Mouse (Mus musculus): ENCODE results near the gene Etl4. TPM values are rescaled to one million over a fixed set of nuclear protein-coding genes. Genes with fewer than 3 reads are reported as not detected.
"Not testable (repeated sequence)": the region's sequence is repeated elsewhere in the genome, so short reads cannot be mapped to it uniquely, and the experiment has no call there.

Gene Etl4
- polyA plus RNA-seq, 1 experiment from 2014 or later = 5.9 TPM

DNA sequence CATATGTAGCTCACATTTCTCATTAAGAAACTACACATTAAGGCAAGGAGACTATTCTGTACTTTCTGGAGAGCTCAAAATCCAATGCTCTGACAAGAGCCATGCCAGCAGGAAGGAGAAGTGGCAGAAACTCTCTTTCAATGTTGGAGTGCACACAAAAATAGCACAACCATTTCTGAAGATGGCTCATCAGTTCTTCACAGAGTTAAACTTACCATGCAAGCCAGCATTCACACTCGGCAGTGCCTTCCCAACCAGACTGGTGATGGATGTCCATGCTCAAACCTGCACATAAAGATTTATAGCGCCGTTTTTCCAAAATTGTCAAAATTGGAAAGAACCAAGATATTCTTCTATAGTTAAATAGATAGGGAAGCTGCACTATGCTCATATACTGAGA lies 392.9 kb downstream of the Etl4 start:
- Histone ChIP-seq H3K4me3 (ENCODE audit: inconsistent target) (no peak overlapping the region), H3K36me3 (ENCODE audit: inconsistent target) (no peaks in the 10 kb centered on the region), H3K27ac (no peak overlapping the region), H3K79me2 (ENCODE audit: inconsistent target) (no peaks in the 10 kb centered on the region)
- 95% methylated on average over 3 of the region's 3 CpGs for WGBS (ENCODE audit: missing documents)

- WGBS (ENCODE audit: missing documents) = 69% methylated on average over 1 of the region's 1 CpGs
- Histone ChIP-seq H3K27ac (no peak overlapping the region), H3K36me3 (ENCODE audit: inconsistent target) (no peaks in the 10 kb centered on the region), H3K79me2 (ENCODE audit: inconsistent target) (no peaks in the 10 kb centered on the region), H3K4me3 (ENCODE audit: inconsistent target) (no peak overlapping the region)
These were observed 415.4 kb downstream of the Etl4 start for GRCm38 (mm10) chr2:20324954-20325353.

- 90% methylated on average over 6 of the region's 6 CpGs for WGBS (ENCODE audit: missing documents)
- H3K79me2 ChIP-seq (ENCODE audit: inconsistent target) = no peaks in the 10 kb centered on the region
- H3K4me3 ChIP-seq (ENCODE audit: inconsistent target) = no peak overlapping the region
- no peaks in the 10 kb centered on the region for H3K36me3 ChIP-seq (ENCODE audit: inconsistent target)
- no peak overlapping the region for H3K27ac ChIP-seq
These were observed 426.6 kb downstream of the Etl4 start for GRCm38 (mm10) chr2:20336176-20336575.

- 33% methylated on average over 7 of the region's 7 CpGs for WGBS (ENCODE audit: missing documents)
- Histone ChIP-seq H3K27ac (no peak overlapping the region), H3K4me3 (ENCODE audit: inconsistent target) (no peak overlapping the region), H3K79me2 (ENCODE audit: inconsistent target) (no peaks in the 10 kb centered on the region), H3K36me3 (ENCODE audit: inconsistent target) (no peaks in the 10 kb centered on the region)
These were observed 429.6 kb downstream of the Etl4 start for GRCm38 (mm10) chr2:20339016-20339734.

DNA sequence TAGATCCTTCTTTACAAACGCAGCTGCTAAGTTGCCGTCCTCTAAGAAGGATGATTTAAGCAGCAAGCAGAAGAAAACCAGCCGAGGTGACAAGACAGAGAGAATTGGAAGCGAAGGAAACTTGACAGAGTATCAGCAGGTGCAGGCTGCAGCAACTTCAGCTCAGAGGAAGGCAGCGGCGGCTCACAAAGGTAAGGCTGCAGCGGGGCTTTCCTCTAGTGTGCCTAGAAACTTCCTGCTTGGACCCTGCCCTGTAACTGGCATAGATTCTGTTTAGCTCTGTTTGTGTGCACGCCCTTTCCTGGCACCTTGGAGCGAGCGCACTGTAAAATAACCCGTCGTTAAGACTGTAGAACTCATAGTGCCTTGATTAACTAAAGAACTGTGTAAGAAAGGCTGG lies 430.3 kb downstream of the Etl4 start:
- 7% methylated on average over 12 of the region's 12 CpGs for WGBS (ENCODE audit: missing documents)
- no peaks in the 10 kb centered on the region for H3K36me3 ChIP-seq (ENCODE audit: inconsistent target)
- H3K27ac ChIP-seq = no peak overlapping the region
- no peaks in the 10 kb centered on the region for H3K79me2 ChIP-seq (ENCODE audit: inconsistent target)
- no peak overlapping the region for H3K4me3 ChIP-seq (ENCODE audit: inconsistent target)

DNA sequence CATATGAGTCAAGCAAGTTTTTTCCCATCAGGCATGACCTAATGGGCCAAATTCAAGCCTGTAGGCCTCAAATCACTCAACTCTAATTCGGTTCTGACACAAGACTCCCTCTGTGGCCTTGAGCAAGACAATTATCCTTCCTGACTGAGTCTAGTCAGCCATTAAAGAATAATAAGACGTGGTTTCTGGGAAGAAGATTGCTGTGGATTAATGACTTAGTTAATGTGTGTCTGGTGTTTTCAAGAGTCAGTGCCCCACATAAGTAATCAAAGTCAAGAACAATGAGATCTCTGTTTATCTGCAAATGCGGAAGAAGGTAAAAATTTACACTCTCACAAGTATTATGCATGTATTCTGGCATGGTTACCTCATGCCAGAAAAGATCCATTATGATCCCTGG lies 437.3 kb downstream of the Etl4 start:
- Histone ChIP-seq H3K79me2 (ENCODE audit: inconsistent target) (no peaks in the 10 kb centered on the region), H3K4me3 (ENCODE audit: inconsistent target) (no peak overlapping the region), H3K36me3 (ENCODE audit: inconsistent target) (no peaks in the 10 kb centered on the region), H3K27ac (no peak overlapping the region)
- 75% methylated on average over 3 of the region's 3 CpGs for WGBS (ENCODE audit: missing documents)

GRCm38 (mm10) chr2:20349268-20349667 lies 439.7 kb downstream of the Etl4 start:
- H3K79me2 ChIP-seq (ENCODE audit: inconsistent target) = no peaks in the 10 kb centered on the region
- 88% methylated on average over 5 of the region's 5 CpGs for WGBS (ENCODE audit: missing documents)
- no peak overlapping the region for H3K27ac ChIP-seq
- H3K36me3 ChIP-seq (ENCODE audit: inconsistent target) = no peaks in the 10 kb centered on the region
- H3K4me3 ChIP-seq (ENCODE audit: inconsistent target) = no peak overlapping the region

DNA sequence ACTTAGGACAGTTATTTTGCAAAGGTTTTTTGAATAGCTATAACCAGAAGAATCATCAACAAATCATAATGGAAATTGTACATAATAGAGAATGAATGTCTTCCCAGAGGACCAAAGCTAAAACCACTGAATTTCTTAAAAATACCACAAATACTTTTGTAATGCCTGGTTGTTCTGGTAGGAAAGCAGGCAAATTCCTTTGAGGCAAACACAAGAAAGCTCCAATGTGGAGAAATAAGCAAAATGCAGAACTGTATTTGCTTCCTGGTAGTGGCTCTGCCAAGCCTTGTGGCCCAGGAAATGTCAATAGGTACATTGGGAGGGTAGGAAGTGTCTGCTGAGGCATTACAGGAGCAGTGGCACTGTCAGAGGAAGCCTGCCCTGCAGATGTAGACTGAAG lies 443.2 kb downstream of the Etl4 start:
- no peak overlapping the region for H3K27ac ChIP-seq
- H3K79me2 ChIP-seq (ENCODE audit: inconsistent target) = no peaks in the 10 kb centered on the region
- no peak overlapping the region for H3K4me3 ChIP-seq (ENCODE audit: inconsistent target)
- no peaks in the 10 kb centered on the region for H3K36me3 ChIP-seq (ENCODE audit: inconsistent target)

DNA sequence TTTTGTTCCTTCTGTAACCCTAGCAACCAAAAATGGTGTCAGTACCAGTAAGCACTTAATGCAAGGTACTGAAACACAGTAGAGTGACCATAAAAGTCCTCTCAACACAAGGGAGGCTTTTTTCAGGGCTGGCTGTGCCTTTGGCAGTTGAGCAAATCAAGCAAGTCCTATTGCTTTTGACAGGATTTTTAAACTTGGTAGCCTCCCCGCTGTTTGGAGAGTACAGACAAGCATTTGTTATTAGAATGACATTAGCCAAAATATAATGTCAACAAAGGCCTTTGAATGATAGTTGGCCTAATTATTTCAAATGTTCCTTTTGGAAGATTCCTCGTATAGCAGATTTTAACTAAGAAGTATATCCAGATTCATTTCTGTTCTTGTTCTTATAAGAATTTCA lies 467.4 kb downstream of the Etl4 start:
- Histone ChIP-seq H3K79me2 (ENCODE audit: inconsistent target) (no peaks in the 10 kb centered on the region), H3K4me3 (ENCODE audit: inconsistent target) (no peak overlapping the region), H3K27ac (no peak overlapping the region), H3K36me3 (ENCODE audit: inconsistent target) (no peaks in the 10 kb centered on the region)
- WGBS (ENCODE audit: missing documents) = 85% methylated on average over 2 of the region's 2 CpGs

GRCm38 (mm10) chr2:20380874-20381273 lies 471.3 kb downstream of the Etl4 start:
- not testable (repeated sequence) for H3K36me3 ChIP-seq (ENCODE audit: inconsistent target); H3K27ac ChIP-seq; H3K79me2 ChIP-seq (ENCODE audit: inconsistent target); H3K4me3 ChIP-seq (ENCODE audit: inconsistent target)
- 100% methylated on average over 1 of the region's 8 CpGs for WGBS (ENCODE audit: missing documents)

DNA sequence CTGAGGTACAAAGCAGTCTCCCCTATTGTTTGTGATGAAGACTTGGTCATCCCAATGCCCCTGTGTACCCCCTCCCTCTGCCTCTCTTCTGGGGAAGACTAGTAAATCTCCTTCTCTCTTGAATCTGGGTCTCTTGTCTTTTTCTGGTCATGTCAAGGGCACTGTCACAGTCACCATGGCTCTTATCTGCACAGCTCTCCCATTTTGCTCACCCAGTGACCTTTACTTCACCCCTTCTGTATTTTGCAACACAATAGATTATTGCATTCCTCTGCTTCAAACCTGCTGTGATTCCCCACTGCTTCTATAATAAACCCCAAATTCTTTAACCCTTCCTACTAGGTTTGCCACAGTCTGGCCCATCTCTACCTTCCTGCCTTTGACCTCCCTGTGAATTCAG lies 484.5 kb downstream of the Etl4 start:
- H3K4me3 ChIP-seq (ENCODE audit: inconsistent target) = no peak overlapping the region
- H3K27ac ChIP-seq = no peak overlapping the region
- H3K36me3 ChIP-seq (ENCODE audit: inconsistent target) = no peaks in the 10 kb centered on the region

GRCm38 (mm10) chr2:20396978-20397377 lies 487.4 kb downstream of the Etl4 start:
- Histone ChIP-seq H3K4me3 (ENCODE audit: inconsistent target) (no peak overlapping the region), H3K79me2 (ENCODE audit: inconsistent target) (no peaks in the 10 kb centered on the region), H3K36me3 (ENCODE audit: inconsistent target) (no peaks in the 10 kb centered on the region), H3K27ac (no peak overlapping the region)
- 86% methylated on average over 6 of the region's 6 CpGs for WGBS (ENCODE audit: missing documents)

More for the DNA sequence above, 484.5 kb downstream of the Etl4 start:
- H3K79me2 ChIP-seq (ENCODE audit: inconsistent target) = no peaks in the 10 kb centered on the region

- Histone ChIP-seq H3K79me2 (ENCODE audit: inconsistent target) (no peaks in the 10 kb centered on the region), H3K4me3 (ENCODE audit: inconsistent target) (no peak overlapping the region), H3K36me3 (ENCODE audit: inconsistent target) (no peaks in the 10 kb centered on the region), H3K27ac (no peak overlapping the region)
- WGBS (ENCODE audit: missing documents) = 82% methylated on average over 3 of the region's 3 CpGs
These were observed 491.0 kb downstream of the Etl4 start for GRCm38 (mm10) chr2:20400556-20400955.

DNA sequence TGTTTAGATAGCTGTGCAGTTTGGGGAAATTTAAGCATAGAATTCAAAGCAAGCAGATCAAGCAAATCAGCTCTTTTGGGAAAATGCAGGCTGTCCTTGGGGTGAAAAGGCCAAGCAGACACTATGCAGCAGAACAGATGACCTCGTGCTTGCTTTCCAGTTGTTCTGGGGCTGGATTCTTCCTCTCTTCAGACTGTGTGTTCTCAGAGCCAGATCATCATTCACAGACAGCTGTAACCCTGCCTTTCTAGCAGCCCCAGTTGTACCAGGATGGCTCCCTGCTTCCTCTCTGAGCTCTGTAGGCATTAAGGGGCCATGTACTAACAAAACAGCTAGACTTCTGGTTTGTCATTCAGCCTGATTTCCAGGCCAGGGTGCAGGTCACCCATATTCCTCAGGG lies 494.8 kb downstream of the Etl4 start:
- no peaks in the 10 kb centered on the region for H3K36me3 ChIP-seq (ENCODE audit: inconsistent target)
- H3K79me2 ChIP-seq (ENCODE audit: inconsistent target) = no peaks in the 10 kb centered on the region
- 78% methylated on average over 1 of the region's 1 CpGs for WGBS (ENCODE audit: missing documents)
- H3K4me3 ChIP-seq (ENCODE audit: inconsistent target) = no peak overlapping the region
- H3K27ac ChIP-seq = no peak overlapping the region

- H3K36me3 ChIP-seq (ENCODE audit: inconsistent target) = no peaks in the 10 kb centered on the region
- H3K27ac ChIP-seq = no peak overlapping the region
- H3K79me2 ChIP-seq (ENCODE audit: inconsistent target) = no peaks in the 10 kb centered on the region
- 66% methylated on average over 5 of the region's 5 CpGs for WGBS (ENCODE audit: missing documents)
- no peak overlapping the region for H3K4me3 ChIP-seq (ENCODE audit: inconsistent target)
These were observed 497.5 kb downstream of the Etl4 start for GRCm38 (mm10) chr2:20407101-20407500.

DNA sequence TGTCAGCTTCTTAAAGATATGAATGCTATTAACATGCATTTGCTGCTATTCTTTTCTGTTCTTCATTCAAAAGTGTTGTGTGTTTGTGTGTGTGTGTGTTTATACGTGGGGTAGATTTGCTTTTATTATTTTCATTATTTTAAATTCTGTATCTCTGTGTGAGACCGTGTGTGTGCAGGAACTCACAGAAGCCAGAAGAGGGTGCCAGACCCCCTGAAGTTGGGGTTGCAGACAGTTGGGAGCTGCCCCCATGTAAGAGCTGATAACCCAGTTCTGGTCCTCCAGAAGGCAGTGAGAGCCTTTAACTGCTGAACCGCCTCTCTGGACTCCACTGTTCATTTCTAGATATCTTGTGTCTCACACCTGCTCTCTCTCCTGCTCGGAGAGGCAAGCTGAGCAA lies 505.3 kb downstream of the Etl4 start:
- no peaks in the 10 kb centered on the region for H3K79me2 ChIP-seq (ENCODE audit: inconsistent target)
- 91% methylated on average over 4 of the region's 4 CpGs for WGBS (ENCODE audit: missing documents)
- no peak overlapping the region for H3K4me3 ChIP-seq (ENCODE audit: inconsistent target)
- H3K36me3 ChIP-seq (ENCODE audit: inconsistent target) = no peaks in the 10 kb centered on the region
- no peak overlapping the region for H3K27ac ChIP-seq
